Mouse (Mus musculus) olfactory bulb, adult 2 months (tissue): Measurements from ENCODE around the gene Ubox5.

ENCODE experiments used
- CTCF ChIP-seq: fragments of 200-500 bp; IDR thresholded peaks from 2 replicates; pipeline ENCODE4 v1.5.1; 2012; ENCODE audit warnings: low read depth, mild to moderate bottlenecking, low read length, moderate library complexity; ENCODE audit not compliant: insufficient read depth
- POLR2A ChIP-seq: fragments of 200-500 bp; IDR thresholded peaks from 2 replicates; pipeline ENCODE4 v1.6.1; 2012; ENCODE audit warnings: mild to moderate bottlenecking, low read depth, low read length, moderate library complexity; ENCODE audit not compliant: insufficient read depth

DNA sequence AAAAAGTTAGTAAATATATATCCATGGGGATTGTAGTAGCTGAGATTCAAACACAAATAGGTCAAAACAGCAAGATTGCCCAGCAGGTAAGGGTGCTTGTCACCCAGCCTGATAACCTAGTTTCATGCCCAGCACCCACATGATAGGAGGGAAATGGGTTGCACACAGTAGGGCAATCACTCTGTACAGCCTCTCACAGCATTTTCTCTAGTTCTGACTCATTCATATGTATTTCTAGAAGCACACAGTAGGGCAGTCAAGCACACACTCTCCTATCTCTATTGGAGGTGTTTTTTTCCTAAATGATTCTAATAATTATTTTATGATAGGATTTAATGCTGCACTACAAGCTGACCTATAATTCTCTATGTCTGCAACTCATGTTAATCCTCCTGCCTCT, 59.9 kb downstream of the Ubox5 start:
- TF ChIP-seq CTCF (no peak), POLR2A (no peak)
